Mouse (Mus musculus): Measurements from ENCODE around the gene Tusc2. TPM values are rescaled to one million over a fixed set of nuclear protein-coding genes. Genes with fewer than 3 reads are reported as not detected.
"Not testable (repeated sequence)": the region's sequence is repeated elsewhere in the genome, so short reads cannot be mapped to it uniquely, and the experiment has no call there.

Gene Tusc2
- polyA plus RNA-seq, 1 experiment from 2014 or later: 60.2 TPM

DNA sequence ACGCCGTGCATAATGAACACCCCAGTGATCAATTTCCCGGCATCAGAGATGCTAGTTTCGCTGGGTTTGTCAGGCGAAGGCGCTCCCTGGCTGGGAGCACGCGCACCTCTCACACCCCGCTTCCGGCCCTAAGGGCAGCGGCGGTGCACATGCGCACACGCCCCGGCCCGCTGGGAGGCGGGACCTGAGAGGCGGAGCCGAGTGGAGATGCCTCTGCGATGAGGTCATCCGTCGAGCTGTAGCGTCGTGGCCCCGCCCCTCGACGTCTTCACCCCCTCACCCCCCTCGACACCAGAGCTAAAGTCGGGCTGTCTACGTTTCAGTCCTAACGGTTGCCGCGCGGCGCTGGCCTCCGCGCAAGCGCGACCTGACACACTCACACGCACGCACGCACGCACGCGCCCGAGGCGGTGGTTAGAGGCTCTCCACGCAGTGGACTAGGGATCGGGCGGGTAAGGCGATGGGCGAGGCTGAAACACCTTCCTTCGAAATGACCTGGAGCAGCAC is 8.7 kb upstream of the Tusc2 start:
- under 1% methylated on average over 53 of the region's 53 CpGs for WGBS
- ATAC-seq (ENCODE audit: insufficient number of reproducible peaks, low FRiP score, low TSS enrichment, low read depth): peak; percentile 87
- peak; percentile 95 for DNase-seq (ENCODE audit: low spot score)
- Histone ChIP-seq H3K9me3 (ENCODE audit: control insufficient read depth, low read length) (no peaks in the 10 kb centered on the region), H3K27me3 (ENCODE audit: control insufficient read depth, insufficient read depth, low read length) (no peaks in the 10 kb centered on the region), H3K27ac (replicated peaks; ENCODE audit: low read depth, low read length) (peak overlapping the region; percentile 91), H3K4me2 (ENCODE audit: low read depth, severe bottlenecking) (peak overlapping the region; percentile 84), H3K4me1 (ENCODE audit: control insufficient read depth, insufficient read depth, low read length) (peaks cover 45% of the 10 kb centered on the region), H3K4me3 (ENCODE audit: low read depth, low read length) (peak overlapping the region; percentile 78), H3K36me3 (ENCODE audit: control insufficient read depth, insufficient read depth, low read length) (peaks cover 17% of the 10 kb centered on the region), H3K9ac (ENCODE audit: low read length) (peak overlapping the region; percentile 79)

DNA sequence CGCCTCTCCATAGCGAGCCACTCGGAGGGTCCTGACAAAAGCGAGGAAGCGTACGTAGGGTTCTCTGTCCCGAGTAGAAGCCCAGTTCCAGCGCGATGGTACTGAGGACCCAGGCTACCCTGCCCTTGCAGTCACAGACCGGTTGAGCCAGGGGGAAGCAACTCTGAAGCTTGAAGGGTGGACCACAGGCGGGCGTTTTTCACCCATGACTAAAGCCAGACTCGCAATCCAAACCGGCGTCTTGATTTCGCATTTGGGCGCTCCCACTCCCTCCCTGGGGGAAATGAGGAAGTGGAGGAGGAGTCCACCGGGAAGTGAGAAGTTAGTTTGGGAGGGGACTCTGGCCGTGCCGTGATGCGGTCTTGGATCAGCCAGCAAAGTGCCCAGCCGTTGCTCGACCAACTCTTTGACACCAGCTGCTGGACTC is 8.0 kb upstream of the Tusc2 start:
- Histone ChIP-seq H3K27ac (replicated peaks; ENCODE audit: low read depth, low read length) (peak overlapping the region; percentile 91), H3K4me1 (ENCODE audit: control insufficient read depth, insufficient read depth, low read length) (peaks cover 45% of the 10 kb centered on the region), H3K36me3 (ENCODE audit: control insufficient read depth, insufficient read depth, low read length) (peaks cover 20% of the 10 kb centered on the region), H3K27me3 (ENCODE audit: control insufficient read depth, insufficient read depth, low read length) (no peaks in the 10 kb centered on the region), H3K9ac (ENCODE audit: low read length) (peak overlapping the region; percentile 79), H3K9me3 (ENCODE audit: control insufficient read depth, low read length) (no peaks in the 10 kb centered on the region), H3K4me2 (ENCODE audit: low read depth, severe bottlenecking) (peak overlapping the region; percentile 83), H3K4me3 (ENCODE audit: low read depth, low read length) (peak overlapping the region; percentile 78)
- DNase-seq (ENCODE audit: low spot score): peak; percentile 66
- ATAC-seq (ENCODE audit: insufficient number of reproducible peaks, low FRiP score, low TSS enrichment, low read depth): no peak; the same call in 1 of the 2 replicates
- WGBS: under 1% methylated on average over 23 of the region's 23 CpGs

DNA sequence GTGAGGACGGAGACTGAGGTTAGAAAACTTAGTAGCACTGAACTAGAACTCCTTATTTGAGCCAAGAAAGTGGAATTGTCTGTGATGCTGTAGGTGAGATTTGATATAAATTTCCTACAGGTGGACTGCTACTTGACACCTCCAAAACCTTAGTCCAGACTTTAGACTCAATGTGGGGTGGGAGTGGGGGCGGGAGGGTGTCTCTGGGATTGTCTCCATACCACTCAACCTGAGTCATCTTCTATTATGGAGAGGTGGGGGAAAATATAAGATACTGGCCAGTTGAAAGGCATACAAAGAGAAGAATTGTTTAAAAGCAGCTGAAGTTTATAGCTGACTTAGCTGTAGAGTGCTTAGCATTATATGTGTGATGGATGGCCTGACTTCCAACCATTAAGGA is 7.4 kb upstream of the Tusc2 start:
- ATAC-seq (ENCODE audit: insufficient number of reproducible peaks, low FRiP score, low TSS enrichment, low read depth) (no peak), DNase-seq (ENCODE audit: low spot score) (no peak)
- H3K4me3 ChIP-seq (ENCODE audit: low read depth, low read length): peak overlapping the region; percentile 78
- H3K36me3 ChIP-seq (ENCODE audit: control insufficient read depth, insufficient read depth, low read length): peaks cover 20% of the 10 kb centered on the region
- peak overlapping the region; percentile 79 for H3K9ac ChIP-seq (ENCODE audit: low read length)
- WGBS: 53% methylated on average over 2 of the region's 2 CpGs
- no peaks in the 10 kb centered on the region for H3K9me3 ChIP-seq (ENCODE audit: control insufficient read depth, low read length)
- no peaks in the 10 kb centered on the region for H3K27me3 ChIP-seq (ENCODE audit: control insufficient read depth, insufficient read depth, low read length)
- peaks cover 41% of the 10 kb centered on the region for H3K4me1 ChIP-seq (ENCODE audit: control insufficient read depth, insufficient read depth, low read length)
- H3K4me2 ChIP-seq (ENCODE audit: low read depth, severe bottlenecking): peak overlapping the region; percentile 83
- no peak overlapping the region; the same call in 1 of the 2 replicates for H3K27ac ChIP-seq (replicated peaks; ENCODE audit: low read depth, low read length)

DNA sequence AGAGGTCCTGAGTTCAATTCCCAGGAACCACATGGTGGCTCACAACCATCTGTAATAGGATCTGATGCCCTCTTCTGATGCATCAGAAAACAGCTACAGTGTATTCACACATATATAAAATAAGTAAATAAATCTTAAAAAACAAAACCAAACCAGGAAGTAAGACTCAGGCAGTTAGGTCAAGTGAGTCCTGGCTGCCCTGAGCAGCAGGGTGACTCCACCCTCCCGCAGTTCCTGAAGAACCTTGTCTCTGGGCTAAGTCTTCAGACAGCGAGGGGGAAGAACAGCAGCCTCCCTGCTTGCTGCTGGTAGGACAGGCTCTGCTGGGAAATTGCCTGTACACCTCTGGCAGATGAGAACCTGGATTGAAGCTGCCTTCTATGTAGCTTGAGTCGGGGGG is 6.7 kb upstream of the Tusc2 start:
- Histone ChIP-seq H3K4me1 (ENCODE audit: control insufficient read depth, insufficient read depth, low read length) (peaks cover 35% of the 10 kb centered on the region), H3K27me3 (ENCODE audit: control insufficient read depth, insufficient read depth, low read length) (no peaks in the 10 kb centered on the region), H3K9ac (ENCODE audit: low read length) (no peak overlapping the region), H3K36me3 (ENCODE audit: control insufficient read depth, insufficient read depth, low read length) (peaks cover 20% of the 10 kb centered on the region), H3K4me3 (ENCODE audit: low read depth, low read length) (no peak overlapping the region), H3K4me2 (ENCODE audit: low read depth, severe bottlenecking) (peak overlapping the region; percentile 83; the same call in 1 of the 2 replicates), H3K9me3 (ENCODE audit: control insufficient read depth, low read length) (no peaks in the 10 kb centered on the region), H3K27ac (replicated peaks; ENCODE audit: low read depth, low read length) (no peak overlapping the region)
- 84% methylated on average over 3 of the region's 3 CpGs for WGBS
- no peak for ATAC-seq (ENCODE audit: insufficient number of reproducible peaks, low FRiP score, low TSS enrichment, low read depth)
- no peak for DNase-seq (ENCODE audit: low spot score)

DNA sequence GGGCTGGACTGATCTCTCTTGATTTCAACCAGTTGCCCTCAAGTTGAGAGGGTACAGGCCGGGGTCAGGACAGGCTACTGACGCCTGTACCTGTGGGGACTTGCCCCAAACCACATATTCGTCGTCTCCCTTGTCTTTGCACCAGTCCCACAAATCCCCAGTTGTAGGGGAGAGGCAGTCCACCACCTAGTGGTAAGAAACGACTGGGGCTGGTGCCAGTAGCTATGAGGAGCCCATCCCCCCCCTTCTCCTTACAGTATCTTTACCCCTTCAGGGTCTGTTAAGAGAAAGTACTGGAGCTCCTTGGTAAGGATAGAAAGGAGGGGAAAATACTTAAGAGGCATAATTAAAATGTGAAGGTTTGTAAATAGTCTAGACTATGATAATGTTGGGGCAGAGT is 2.5 kb downstream of the Tusc2 start:
- H3K27ac ChIP-seq (replicated peaks; ENCODE audit: low read depth, low read length); H3K36me3 ChIP-seq (ENCODE audit: control insufficient read depth, insufficient read depth, low read length); H3K9me3 ChIP-seq (ENCODE audit: control insufficient read depth, low read length); H3K4me2 ChIP-seq (ENCODE audit: low read depth, severe bottlenecking); H3K9ac ChIP-seq (ENCODE audit: low read length); H3K27me3 ChIP-seq (ENCODE audit: control insufficient read depth, insufficient read depth, low read length); DNase-seq (ENCODE audit: low spot score); ATAC-seq (ENCODE audit: insufficient number of reproducible peaks, low FRiP score, low TSS enrichment, low read depth); H3K4me3 ChIP-seq (ENCODE audit: low read depth, low read length): not testable (repeated sequence)
- peaks cover 22% of the 10 kb centered on the region for H3K4me1 ChIP-seq (ENCODE audit: control insufficient read depth, insufficient read depth, low read length)
- WGBS: 45% methylated on average over 5 of the region's 5 CpGs

DNA sequence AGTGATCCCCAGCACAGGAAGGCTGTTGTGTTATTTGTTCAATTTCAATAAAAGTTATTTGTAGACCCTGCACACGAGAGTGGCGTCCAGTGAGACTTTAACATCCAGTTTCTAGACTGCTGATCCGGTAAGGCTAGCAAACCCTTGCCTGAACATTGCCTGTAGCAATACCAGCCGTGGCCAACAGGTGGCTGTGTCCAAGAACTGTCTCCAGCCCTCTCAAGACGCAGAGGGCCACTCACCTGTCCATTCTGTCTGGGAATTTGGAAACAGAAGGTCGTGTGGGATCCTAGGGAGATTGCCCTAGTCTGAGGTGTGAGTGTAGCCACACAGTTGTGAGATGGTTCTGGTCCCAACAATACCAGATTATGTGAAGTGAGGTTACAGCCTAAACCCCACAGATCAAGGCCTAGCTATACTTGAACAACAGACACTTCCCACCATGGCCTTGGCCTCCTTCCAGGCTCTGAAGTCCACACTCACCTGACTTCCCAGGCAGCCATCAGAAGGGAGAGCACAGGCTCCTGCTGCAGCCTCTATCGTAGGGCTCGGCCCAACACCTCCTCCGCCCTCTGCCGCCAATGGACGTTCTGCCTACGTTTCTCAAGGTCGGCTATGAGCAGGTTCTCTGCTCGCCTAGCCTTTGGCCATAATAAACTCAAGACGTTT is 3.1 kb downstream of the Tusc2 start:
- Histone ChIP-seq H3K9me3 (ENCODE audit: control insufficient read depth, low read length) (no peaks in the 10 kb centered on the region), H3K9ac (ENCODE audit: low read length) (no peak overlapping the region), H3K4me1 (ENCODE audit: control insufficient read depth, insufficient read depth, low read length) (peaks cover 26% of the 10 kb centered on the region), H3K36me3 (ENCODE audit: control insufficient read depth, insufficient read depth, low read length) (peaks cover 11% of the 10 kb centered on the region; the same call in 1 of the 2 replicates), H3K4me3 (ENCODE audit: low read depth, low read length) (no peak overlapping the region), H3K27ac (replicated peaks; ENCODE audit: low read depth, low read length) (no peak overlapping the region), H3K4me2 (ENCODE audit: low read depth, severe bottlenecking) (no peak overlapping the region), H3K27me3 (ENCODE audit: control insufficient read depth, insufficient read depth, low read length) (no peaks in the 10 kb centered on the region)
- 65% methylated on average over 15 of the region's 15 CpGs for WGBS
- ATAC-seq (ENCODE audit: insufficient number of reproducible peaks, low FRiP score, low TSS enrichment, low read depth) (no peak), DNase-seq (ENCODE audit: low spot score) (peak; percentile 91)

DNA sequence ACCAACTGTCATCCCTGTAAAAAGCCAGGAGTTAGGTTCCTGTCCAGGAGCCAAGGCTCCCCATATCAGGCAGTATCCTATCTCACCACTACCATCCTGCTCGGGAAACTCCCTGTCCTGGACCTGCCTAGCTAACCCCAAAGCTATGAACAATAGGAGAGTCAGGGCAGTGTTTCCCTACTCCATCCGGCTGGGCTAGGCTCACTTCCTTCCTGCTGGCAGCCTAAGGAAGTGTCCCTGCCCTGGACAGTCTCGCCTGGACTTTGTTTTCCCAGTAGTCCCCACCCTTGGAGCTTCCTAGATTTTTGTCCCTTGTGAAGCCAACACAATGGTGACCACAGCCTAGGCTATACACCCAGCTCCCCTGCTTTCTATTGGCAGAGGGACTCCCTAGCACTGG is 3.8 kb downstream of the Tusc2 start:
- DNase-seq (ENCODE audit: low spot score) (no peak), ATAC-seq (ENCODE audit: insufficient number of reproducible peaks, low FRiP score, low TSS enrichment, low read depth) (no peak)
- no peak overlapping the region for H3K27ac ChIP-seq (replicated peaks; ENCODE audit: low read depth, low read length)
- H3K9ac ChIP-seq (ENCODE audit: low read length): no peak overlapping the region
- H3K9me3 ChIP-seq (ENCODE audit: control insufficient read depth, low read length): no peaks in the 10 kb centered on the region
- 76% methylated on average over 3 of the region's 3 CpGs for WGBS
- H3K27me3 ChIP-seq (ENCODE audit: control insufficient read depth, insufficient read depth, low read length): no peaks in the 10 kb centered on the region
- peaks cover 26% of the 10 kb centered on the region for H3K4me1 ChIP-seq (ENCODE audit: control insufficient read depth, insufficient read depth, low read length)
- H3K4me2 ChIP-seq (ENCODE audit: low read depth, severe bottlenecking): no peak overlapping the region
- H3K36me3 ChIP-seq (ENCODE audit: control insufficient read depth, insufficient read depth, low read length): peaks cover 10% of the 10 kb centered on the region; the same call in 1 of the 2 replicates
- no peak overlapping the region for H3K4me3 ChIP-seq (ENCODE audit: low read depth, low read length)

DNA sequence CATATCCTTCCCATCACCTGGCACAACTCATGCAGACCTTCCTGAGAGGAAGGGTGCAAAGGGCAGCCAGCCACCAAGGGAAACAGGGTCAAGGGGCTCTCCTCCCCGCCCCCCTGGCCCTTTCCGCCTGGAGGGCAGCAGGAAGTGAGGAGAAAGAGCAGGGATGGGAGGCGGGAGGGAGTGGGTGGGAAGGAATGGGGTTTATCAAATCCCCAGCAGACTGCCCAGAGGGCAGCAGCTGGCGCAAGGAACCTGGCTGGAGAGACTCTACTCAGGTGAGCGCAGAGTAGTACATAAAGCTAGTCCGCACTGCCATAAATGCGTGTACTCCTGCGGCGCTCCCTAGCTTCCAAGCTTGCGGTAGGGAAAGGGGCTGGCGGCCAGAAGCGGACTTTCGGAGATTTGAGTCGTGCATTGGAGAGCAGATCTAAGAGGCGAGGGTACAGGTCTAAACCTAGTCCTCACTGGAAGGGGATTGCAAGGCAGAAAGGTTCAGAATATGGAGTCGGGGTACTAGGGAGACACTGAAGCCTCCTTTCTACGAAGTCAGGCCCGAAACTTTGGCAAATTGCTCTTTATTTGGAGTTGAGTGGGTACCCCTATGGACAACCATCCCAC is 4.8 kb downstream of the Tusc2 start, which contains the start of gene Hyal2:
Hyal2 (plus strand) TSS at position 244 of the 618 bp plus-strand sequence.
- H3K36me3 ChIP-seq (ENCODE audit: control insufficient read depth, insufficient read depth, low read length): peaks cover 18% of the 10 kb centered on the region; the same call in 1 of the 2 replicates
- peaks cover 26% of the 10 kb centered on the region for H3K4me1 ChIP-seq (ENCODE audit: control insufficient read depth, insufficient read depth, low read length)
- peak within 1 kb of the TSS; percentile 84 for H3K4me3 ChIP-seq (ENCODE audit: low read depth, low read length)
- H3K4me2 ChIP-seq (ENCODE audit: low read depth, severe bottlenecking): peak within 1 kb of the TSS; percentile 93
- peak within 1 kb of the TSS; percentile 89 for H3K9ac ChIP-seq (ENCODE audit: low read length)
- DNase-seq (ENCODE audit: low spot score) (peak; percentile 43), ATAC-seq (ENCODE audit: insufficient number of reproducible peaks, low FRiP score, low TSS enrichment, low read depth) (no peak)
- WGBS: 5% methylated on average over 18 of the region's 18 CpGs
- peak within 1 kb of the TSS; percentile 73 for H3K27ac ChIP-seq (replicated peaks; ENCODE audit: low read depth, low read length)
- no peaks in the 10 kb centered on the region for H3K27me3 ChIP-seq (ENCODE audit: control insufficient read depth, insufficient read depth, low read length)
- H3K9me3 ChIP-seq (ENCODE audit: control insufficient read depth, low read length): no peaks in the 10 kb centered on the region
